Mouse (Mus musculus) retina, postnatal 7 days (tissue): ENCODE results near the gene Hdac9.

Experiments used
- DNase-seq: peaks from one replicate; pipeline ENCODE4 v3.0.0-alpha.2; 2012; ENCODE audit warnings: low read depth, low spot score

Hdac9 gene

DNA sequence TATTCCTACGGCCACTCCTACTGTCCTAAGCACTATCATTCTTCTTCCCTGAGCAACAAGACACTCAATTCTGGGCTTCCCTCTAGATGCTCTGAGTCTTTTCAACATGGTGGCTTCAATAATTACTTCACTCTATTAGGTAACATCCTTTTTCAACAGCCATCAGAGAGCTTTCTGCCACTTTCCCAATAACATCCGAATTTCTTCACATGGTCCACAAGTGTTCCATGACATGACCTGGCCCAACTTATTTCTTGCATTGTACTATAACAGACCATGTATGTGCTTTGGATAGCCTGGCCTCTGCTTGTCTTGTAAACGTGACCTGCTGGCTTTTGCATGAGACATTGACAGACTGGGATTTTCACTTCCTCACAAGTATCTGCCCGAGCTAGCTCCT lies 538.3 kb downstream of the Hdac9 start:
- no peak for DNase-seq

GRCm38 (mm10) chr12:34351906-34352305 lies 565.0 kb downstream of the Hdac9 start:
- no peak for DNase-seq

DNA sequence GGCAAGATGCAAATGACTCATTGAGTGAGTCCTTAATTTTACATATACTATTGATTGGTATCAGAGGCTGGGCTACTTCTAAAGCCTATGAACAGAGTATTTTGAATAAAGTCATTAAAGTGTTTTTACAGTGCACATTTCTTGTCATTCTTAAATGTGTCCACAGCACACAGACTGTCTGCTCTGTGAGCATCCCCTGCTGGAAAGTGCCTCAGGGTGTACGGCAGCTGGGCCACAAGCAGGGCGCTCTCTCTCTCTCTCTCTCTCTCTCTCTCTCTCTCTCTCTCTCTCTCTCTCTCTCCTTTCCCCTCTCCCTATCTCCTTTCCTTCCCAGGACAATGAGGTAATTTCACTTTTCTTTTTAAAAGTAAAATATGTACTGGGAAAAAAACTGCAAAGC lies 569.4 kb downstream of the Hdac9 start:
- no peak for DNase-seq

DNA sequence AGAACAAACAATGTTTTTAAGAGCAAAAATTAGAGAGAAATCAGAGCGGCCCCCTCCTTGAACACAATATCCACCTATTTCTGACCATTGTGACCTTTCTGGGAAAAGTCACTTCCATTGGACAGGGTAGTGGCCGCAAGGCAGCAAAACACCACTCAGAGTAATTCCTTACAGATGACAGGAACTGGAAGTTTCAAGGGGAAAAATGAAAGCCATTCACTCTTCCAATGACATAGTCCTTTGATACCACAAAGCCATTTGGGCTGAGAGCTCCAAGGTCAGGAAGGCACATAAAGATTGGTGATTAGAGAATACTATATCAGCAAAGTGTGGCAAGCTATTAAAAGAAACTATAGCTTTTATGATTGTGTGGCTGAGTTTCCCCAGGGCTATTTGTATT lies 574.1 kb downstream of the Hdac9 start:
- DNase-seq = no peak

DNA sequence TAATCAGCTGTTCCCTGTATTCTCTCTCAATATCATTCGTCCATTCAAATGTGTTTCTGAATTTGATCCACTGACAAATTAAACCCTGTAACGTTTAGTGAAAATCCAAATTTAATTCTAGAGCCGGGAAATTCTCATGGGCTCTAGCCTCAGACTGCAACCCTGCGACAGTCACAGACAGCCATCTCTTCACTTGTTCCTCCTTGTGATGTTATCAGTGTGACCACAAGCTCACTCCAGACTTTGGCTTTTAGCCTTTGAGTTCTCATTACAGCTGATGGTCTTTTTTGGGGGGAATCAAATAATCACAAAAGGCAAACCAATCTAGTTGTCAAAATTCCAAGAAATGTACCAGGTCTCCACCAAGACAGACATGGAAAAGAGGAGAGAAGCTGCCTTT lies 578.0 kb downstream of the Hdac9 start:
- DNase-seq = no peak

GRCm38 (mm10) chr12:34334455-34335084 lies 582.3 kb downstream of the Hdac9 start:
- DNase-seq = no peak

GRCm38 (mm10) chr12:34332884-34333283 lies 584.0 kb downstream of the Hdac9 start:
- DNase-seq = no peak

DNA sequence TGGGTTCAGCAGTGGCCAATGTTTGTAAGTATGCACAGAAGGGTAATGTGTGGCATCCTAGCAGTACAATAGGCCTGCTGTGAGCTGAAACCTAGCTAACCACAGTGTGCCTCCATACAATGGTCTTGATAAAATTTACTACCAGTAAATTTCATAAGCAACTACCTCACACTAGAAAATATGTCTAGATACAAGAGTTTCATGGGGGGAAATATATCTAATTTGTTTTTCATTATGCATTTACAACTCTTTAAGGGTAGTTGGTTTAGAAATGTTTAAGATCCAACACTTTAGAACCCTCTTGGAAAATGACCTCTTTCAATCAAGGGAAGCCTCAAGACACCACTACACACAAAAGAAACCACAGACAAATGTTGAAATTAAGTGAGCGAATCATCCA lies 589.8 kb downstream of the Hdac9 start:
- no peak for DNase-seq

DNA sequence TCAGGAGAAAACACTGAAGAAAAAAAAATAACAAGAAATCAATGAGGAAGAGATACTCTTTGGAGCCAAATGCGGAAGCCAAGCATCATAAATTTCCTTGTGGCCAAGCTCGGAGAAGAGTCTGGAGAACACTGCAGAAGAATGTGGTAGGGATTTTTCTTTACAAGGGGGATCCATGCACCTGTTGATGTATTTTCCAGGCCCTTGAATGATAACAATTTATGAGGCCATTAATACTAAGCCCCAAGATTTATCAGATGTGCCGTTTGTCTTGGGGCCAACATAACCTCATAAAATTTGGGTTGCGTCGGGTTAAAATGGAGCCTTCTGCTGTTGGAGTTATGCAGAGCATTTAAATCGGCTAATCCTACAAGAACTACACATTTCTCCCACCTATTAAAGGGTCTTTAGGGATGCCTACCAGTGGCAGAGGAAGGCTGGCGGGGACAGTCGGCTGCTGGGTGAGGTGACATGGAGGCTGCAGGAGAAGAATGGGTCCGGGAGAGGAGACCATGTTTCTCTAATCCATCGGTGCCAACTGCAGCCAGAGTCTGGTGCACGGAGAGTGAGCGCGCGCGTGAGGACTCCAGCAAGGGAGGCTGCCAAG lies 604.7 kb downstream of the Hdac9 start:
- no peak for DNase-seq

GRCm38 (mm10) chr12:34305453-34305852 lies 611.4 kb downstream of the Hdac9 start:
- no peak for DNase-seq

DNA sequence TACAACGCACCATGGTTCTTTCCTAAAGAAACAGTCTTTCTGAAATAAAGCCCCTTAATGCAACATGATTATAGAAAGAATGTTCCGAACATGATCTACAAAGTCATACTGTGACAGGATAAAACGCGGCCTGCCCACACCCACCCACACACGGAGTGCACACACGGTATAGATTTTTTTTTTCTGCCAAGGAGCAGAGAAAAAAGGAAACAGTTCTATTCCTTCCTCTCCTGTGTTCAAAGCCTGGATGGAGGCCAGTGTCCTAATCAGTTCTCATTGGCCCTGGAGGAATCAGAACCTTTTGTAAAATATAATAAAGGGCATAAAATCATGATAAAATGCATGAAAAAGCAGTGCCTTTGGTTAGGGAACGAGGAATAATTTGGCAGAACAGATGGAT lies 624.5 kb downstream of the Hdac9 start:
- DNase-seq = no peak

- no peak for DNase-seq
Observed at GRCm38 (mm10) chr12:34287218-34287617, 629.7 kb downstream of the Hdac9 start.

DNA sequence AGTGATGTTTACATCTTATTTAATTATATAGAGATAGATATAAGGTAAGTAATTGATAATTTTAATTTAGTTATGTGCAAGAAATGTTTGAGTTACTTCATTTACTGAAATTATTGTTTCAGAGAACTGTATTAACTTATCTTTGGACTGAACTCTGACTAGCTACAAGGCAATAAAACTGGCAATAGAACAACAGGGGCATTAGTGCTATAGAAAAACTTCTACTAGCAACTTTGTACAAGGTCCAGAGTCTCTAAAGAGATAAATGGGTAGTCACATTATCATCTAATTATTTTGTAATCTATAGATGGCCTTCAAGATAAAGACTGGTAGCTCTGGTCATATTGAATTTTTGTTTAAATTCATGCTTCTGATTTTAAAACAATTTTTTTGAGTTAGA lies 632.0 kb downstream of the Hdac9 start:
- no peak for DNase-seq

DNA sequence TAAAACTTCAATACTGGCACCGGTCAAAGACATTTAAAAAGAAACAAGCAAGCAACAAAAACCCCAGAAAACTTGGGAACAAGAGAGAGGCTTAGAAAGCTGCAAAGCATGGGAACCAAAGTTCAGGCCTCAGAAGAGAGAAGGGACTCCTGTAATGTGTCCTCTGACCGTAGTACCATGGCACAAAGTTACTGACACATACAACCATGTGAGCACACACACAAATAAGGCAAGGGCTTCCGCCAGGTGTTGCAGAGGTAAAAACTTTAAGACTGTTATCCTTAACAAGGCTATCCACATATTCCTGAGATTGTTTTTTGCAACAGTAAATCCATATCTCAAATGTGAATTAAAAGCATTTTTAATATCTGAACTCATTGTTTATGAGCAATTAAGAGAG lies 632.5 kb downstream of the Hdac9 start:
- DNase-seq = no peak

- no peak for DNase-seq
Observed at GRCm38 (mm10) chr12:34278822-34279221, 638.1 kb downstream of the Hdac9 start.

DNA sequence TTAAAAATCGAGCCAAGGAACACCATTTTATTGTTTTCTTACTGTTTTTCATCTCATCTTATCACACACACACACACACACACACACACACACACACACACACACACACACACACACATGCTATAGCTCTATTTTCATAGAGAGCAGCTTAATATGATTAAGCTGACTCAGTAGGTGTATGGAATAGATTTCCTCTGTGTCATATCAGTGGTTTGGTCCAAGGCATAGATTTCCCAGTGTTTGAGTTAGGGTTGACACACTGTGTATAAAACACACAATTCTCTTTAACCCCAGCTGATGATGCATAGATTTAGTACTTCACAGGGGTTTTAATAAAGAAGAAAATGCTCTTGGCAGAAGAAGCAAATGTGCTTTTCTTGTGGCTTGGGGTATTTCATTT lies 643.1 kb downstream of the Hdac9 start:
- DNase-seq = no peak

GRCm38 (mm10) chr12:34270096-34270495 lies 646.8 kb downstream of the Hdac9 start:
- no peak for DNase-seq

DNA sequence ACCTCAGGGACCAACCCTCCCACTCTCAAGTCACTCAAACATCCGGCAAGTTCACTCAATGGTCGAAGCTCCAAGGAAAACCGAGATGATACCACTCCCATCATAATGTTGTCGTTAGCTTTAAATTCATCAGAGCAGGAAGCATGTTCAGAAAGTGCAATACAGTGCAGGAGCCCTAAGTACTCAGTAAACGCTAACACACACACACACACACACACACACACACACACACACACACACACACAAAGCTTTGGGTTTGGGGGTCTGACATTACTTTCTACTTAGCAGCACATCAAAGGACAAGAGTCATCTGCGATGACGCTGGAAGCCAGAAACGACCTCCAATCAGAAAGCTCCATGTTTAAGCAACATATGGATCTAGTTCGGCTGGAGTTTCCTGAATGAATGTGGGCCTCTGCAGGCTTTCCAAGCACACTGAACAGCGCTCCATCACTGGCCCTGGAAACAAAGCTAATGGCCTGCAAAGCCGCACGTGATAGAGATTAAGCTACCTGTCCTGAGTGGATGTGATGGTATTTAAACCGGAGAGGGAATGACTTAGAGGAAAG lies 647.3 kb downstream of the Hdac9 start:
- no peak for DNase-seq

- DNase-seq = no peak
Observed at GRCm38 (mm10) chr12:34259651-34260050, 657.2 kb downstream of the Hdac9 start.

DNA sequence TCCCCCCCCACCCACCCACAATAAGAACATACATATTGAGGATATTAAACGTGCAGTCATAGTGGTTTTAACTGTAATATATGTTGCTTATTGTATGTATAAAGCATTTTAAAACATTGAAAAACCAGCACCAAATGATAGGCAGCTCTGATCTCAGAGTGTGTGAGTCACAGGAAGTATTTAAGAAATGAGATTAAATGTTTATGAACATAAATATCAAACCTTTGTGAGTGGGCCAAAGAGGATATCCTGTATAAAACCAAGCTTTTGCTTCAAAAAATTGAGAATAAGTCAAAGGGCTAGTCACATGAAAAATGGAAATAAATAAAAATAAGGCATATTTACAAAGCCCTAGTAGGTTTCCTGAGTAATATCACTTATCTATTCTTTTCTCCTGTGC lies 667.7 kb downstream of the Hdac9 start:
- DNase-seq = no peak

DNA sequence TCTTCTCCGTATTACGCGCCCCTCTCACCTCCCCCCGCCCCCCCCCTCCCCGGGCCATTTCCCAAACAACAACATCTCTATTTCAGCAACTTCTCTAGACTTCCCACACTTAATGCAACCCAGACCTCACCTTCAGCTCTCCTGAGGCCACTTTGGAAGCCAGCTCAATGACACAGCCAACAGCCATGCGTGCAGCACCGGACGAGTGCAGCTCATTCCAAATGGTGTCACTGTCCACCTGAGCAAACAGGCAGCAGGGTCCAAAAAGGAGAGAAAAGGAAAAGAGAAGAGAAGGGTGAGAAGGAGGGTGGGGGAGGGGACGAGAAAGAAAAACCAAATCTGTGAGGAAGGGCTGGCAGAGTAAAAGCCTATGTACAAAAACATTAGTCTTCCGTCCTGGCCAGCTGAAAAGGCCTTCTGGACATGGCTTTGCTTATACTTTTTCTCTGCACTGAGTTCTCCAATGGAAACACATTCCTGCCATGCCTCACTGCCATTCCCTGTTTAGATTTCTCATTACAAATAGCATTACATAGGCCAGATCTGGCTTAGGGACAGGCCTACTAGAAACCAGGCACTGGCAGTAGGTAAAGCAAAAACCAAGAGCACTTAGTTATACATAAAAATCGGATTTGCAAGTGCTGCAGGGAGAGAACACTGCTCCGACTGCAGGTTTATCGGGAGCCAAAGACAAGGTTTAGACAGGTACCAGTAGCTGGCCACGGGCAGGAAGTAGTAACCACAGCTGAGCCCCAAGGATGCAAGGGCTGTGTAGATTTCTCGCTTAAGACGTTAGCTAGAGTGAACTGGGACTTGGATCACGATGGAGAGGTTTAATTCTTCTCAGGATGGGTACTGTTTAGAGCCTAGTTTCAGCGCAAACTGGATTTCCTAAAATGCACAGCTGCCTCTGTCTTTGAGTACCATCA lies 668.4 kb downstream of the Hdac9 start:
- DNase-seq = no peak

DNA sequence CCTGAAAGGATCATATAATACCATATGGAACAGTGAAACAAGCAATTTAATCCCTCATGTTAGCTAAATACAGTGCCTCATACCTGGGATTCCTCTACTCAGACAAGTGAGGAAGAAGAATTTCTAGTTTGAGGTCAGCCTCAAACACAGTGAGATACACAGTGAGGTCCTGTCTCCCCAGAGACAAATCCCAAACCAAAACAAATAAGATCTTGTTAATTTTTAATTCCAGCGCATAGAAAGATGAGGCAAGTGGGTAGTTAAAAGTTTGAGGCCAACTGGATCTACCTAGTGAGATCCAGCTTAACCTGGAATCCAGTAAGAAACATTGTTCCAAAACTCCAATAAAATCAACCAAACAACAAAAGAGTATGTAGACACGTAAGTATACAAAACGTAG lies 678.1 kb downstream of the Hdac9 start:
- no peak for DNase-seq
